Mouse (Mus musculus) hindbrain, embryonic 14.5 days (tissue): ENCODE measurements around the gene Yipf2. TPM values are rescaled to one million over a fixed set of nuclear protein-coding genes. Genes with fewer than 3 reads are reported as not detected.

Source experiments
- ATAC-seq: fragments of 200-750 bp; cut with Nextera tagmentation; 2 replicates; pipeline ENCODE4 v1.8.0; 2017; ENCODE audit warnings: moderate number of reproducible peaks, mild to moderate bottlenecking, moderate TSS enrichment, moderate library complexity; ENCODE audit not compliant: low FRiP score
- DNase-seq: peaks from one replicate; pipeline ENCODE4 v3.0.0-alpha.2; 2015; ENCODE audit warnings: low spot score
- H3K27ac ChIP-seq: fragments of 300-500 bp; sonication (generic); 2 replicates; pipeline ENCODE4 v1.5.1; 2014; ENCODE audit warnings: mild to moderate bottlenecking, moderate library complexity
- H3K27me3 ChIP-seq: fragments of 300-500 bp; sonication (generic); 2 replicates; pipeline ENCODE4 v1.6.1; 2014; ENCODE audit warnings: mild to moderate bottlenecking, low read length, mixed read lengths; ENCODE audit not compliant: control insufficient read depth, insufficient read depth
- H3K36me3 ChIP-seq: fragments of 300-500 bp; sonication (generic); replicated peaks from 2 replicates; pipeline ENCODE4 v1.6.1; 2014; ENCODE audit not compliant: control insufficient read depth, insufficient read depth
- H3K4me1 ChIP-seq: fragments of 300-500 bp; sonication (generic); replicated peaks from 2 replicates; pipeline ENCODE4 v1.6.1; 2014; ENCODE audit warnings: antibody characterized with exemption, low read length, mixed read lengths; ENCODE audit not compliant: control insufficient read depth, insufficient read depth
- H3K4me2 ChIP-seq: fragments of 300-500 bp; sonication (generic); replicated peaks from 2 replicates; pipeline ENCODE4 v1.6.1; 2014; ENCODE audit warnings: mild to moderate bottlenecking, moderate library complexity
- H3K4me3 ChIP-seq: fragments of 300-500 bp; sonication (generic); replicated peaks from 2 replicates; pipeline ENCODE4 v1.5.1; 2014; ENCODE audit warnings: mild to moderate bottlenecking, low read length
- H3K9ac ChIP-seq: fragments of 300-500 bp; sonication (generic); 2 replicates; pipeline ENCODE4 v1.6.1; 2014
- H3K9me3 ChIP-seq: fragments of 300-500 bp; sonication (generic); 2 replicates; pipeline ENCODE4 v1.6.1; 2016; ENCODE audit warnings: low read length; ENCODE audit not compliant: control insufficient read depth
- WGBS: fragments of 180-500 bp; shearing (Covaris S2); extraction: QIAGEN DNeasy Blood & Tissue Kit; methylation state at CpG from one replicate; pipeline ENCODE4 v1.1.7; 2014; 5-methylcytosine and 5-hydroxymethylcytosine counted together
- polyA plus RNA-seq: library from polyadenylated mRNA; unstranded; fragments of >200 nt; fragmentation: Nextera tagmentation; extraction: Ambion mirVana; gene quantifications from 2 replicates; pipeline ENCODE4 v1.2.1, GENCODE M21; 2014

Gene Yipf2
- polyA plus RNA-seq, 1 experiment from 2014 or later, result 17.2 TPM

DNA sequence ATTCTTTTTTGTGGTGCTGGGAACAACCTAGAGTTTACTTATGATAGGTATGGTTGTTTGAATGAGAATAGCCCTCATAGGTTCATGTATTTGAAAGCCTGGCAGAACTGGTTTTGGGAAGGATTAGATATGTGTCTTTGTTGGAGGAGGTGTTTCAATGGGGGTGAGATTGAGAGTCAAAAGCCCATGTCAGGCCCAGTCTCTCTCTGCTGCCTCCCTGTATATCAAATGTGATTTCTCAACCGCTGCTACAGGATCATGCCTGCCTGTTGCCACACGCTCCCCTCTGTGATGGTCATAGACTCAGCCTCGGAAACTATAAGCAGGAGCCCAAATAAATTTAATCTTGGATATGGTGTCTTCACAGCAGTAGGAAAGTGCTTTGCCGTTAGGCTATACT lies 27.6 kb upstream of the Yipf2 start:
- 87% methylated on average over 4 of the region's 4 CpGs for WGBS
- no peak overlapping the region for H3K4me3 ChIP-seq

DNA sequence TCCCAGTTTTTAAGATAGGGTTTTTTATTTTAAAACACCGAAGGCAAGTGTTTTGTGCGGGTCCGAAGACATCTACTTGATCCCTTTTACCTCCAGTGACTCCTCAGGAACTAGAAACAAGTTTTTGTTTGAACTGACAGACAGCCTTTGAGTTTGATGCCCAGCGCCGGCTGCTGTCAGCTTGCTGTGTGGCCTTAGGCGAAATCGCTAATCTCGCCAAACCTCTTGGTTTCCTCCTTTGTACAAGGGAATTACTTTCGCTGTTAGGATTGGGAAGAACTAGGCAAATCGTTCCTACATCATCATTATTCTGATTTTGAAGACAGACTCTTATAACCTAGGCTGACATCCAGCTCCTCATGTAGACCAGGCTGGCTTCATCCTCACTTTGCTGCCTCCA lies 24.4 kb upstream of the Yipf2 start:
- Histone ChIP-seq H3K36me3 (0 out of 2 replicates have a peak, but pooled peaks cover 5% of the 10 kb centered on the region), H3K9ac (peak overlapping the region; percentile 95), H3K4me2 (peak overlapping the region; percentile 69), H3K4me1 (peaks cover 14% of the 10 kb centered on the region), H3K27me3 (no peaks in the 10 kb centered on the region), H3K27ac (peak overlapping the region; percentile 99), H3K4me3 (peak overlapping the region; percentile 77), H3K9me3 (no peaks in the 10 kb centered on the region)
- peak; percentile 48 for DNase-seq
- ATAC-seq, result no peak
- WGBS, result 6% methylated on average over 10 of the region's 10 CpGs

More for the DNA sequence above, 27.6 kb upstream of the Yipf2 start:
- Histone ChIP-seq H3K9ac (no peak overlapping the region), H3K4me2 (no peak overlapping the region), H3K9me3 (no peaks in the 10 kb centered on the region), H3K27ac (no peak overlapping the region), H3K4me1 (peaks cover 10% of the 10 kb centered on the region), H3K27me3 (no peaks in the 10 kb centered on the region), H3K36me3 (0 out of 2 replicates have a peak, but pooled peaks cover 5% of the 10 kb centered on the region)
- ATAC-seq (no peak), DNase-seq (no peak)

DNA sequence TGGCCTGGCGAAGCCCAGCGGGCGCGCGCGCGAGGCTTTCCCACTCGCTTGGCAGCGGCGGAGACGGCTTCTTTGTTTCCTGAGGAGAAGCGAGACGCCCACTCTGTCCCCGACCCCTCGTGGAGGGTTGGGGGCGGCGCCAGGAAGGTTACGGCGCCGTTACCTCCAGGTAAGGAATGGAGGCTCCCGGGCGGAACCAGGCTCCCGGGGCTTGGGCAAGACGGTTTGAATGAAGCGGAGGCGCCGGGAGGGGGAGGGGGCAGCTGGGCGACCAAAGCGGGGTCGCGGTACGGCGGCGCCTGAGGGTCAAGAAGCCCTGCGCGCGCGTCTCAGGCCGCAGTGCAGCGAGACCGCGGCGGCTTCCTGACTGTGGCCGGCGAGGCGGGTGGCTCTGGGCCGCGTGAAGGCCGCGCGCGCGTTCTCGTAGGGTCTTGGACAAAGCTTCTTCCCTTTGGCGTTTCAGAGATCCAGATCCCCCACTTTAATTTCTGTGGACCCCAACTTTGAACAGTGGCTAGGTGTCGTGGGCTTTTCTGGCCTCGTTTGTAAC lies 23.7 kb upstream of the Yipf2 start:
- Histone ChIP-seq H3K27ac (peak overlapping the region; percentile 99), H3K36me3 (0 out of 2 replicates have a peak, but pooled peaks cover 5% of the 10 kb centered on the region), H3K9me3 (no peaks in the 10 kb centered on the region), H3K4me1 (peaks cover 14% of the 10 kb centered on the region), H3K27me3 (no peaks in the 10 kb centered on the region), H3K4me3 (peak overlapping the region; percentile 77), H3K9ac (peak overlapping the region; percentile 95), H3K4me2 (peak overlapping the region; percentile 69)
- WGBS, result 0% methylated on average over 57 of the region's 57 CpGs
- ATAC-seq (peak; percentile 85), DNase-seq (peak; percentile 81)

DNA sequence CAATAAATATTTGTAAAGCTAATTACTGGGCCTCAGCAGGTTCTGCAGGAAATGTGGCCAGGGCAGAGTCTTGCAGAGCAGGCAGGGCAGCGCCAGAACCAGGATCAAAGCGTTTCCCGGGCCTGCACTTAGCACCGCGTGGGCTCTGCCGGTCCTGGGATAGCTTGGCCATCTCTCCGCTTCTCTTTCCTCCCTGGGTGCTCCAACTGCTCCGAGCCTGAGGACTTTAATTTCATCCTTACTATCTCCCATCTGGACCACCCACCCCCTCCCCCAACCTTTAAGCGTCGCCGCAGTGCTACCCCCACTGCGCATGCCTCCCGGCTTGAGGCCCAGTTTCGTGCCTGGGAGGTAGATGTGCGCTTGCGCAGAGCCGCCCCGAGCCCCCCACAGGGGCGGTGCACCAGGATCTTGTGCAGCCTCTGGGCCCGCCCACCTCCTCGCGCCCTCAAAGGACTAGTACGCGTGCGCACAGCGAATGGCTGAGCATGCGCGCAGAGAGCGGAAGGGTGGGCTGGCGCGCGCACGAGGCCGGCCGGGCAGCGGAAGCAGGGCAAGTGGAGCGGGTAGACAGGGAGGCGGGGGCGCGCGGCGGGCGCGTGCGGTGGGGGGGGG lies 23.1 kb upstream of the Yipf2 start, which contains the start of gene Smarca4:
Smarca4 (plus strand) TSS at position 553 of the 615 bp plus-strand sequence.
- DNase-seq (peak; percentile 100), ATAC-seq (peak; percentile 92)
- H3K4me3 ChIP-seq, result peak within 1 kb of the TSS; percentile 77
- peak within 1 kb of the TSS; percentile 95 for H3K9ac ChIP-seq
- no peaks in the 10 kb centered on the region for H3K9me3 ChIP-seq
- H3K27me3 ChIP-seq, result no peaks in the 10 kb centered on the region
- peak within 1 kb of the TSS; percentile 69 for H3K4me2 ChIP-seq
- H3K27ac ChIP-seq, result peak within 1 kb of the TSS; percentile 99
- peaks cover 14% of the 10 kb centered on the region for H3K4me1 ChIP-seq
- H3K36me3 ChIP-seq, result 0 out of 2 replicates have a peak, but pooled peaks cover 5% of the 10 kb centered on the region
- WGBS, result under 1% methylated on average over 35 of the region's 45 CpGs

DNA sequence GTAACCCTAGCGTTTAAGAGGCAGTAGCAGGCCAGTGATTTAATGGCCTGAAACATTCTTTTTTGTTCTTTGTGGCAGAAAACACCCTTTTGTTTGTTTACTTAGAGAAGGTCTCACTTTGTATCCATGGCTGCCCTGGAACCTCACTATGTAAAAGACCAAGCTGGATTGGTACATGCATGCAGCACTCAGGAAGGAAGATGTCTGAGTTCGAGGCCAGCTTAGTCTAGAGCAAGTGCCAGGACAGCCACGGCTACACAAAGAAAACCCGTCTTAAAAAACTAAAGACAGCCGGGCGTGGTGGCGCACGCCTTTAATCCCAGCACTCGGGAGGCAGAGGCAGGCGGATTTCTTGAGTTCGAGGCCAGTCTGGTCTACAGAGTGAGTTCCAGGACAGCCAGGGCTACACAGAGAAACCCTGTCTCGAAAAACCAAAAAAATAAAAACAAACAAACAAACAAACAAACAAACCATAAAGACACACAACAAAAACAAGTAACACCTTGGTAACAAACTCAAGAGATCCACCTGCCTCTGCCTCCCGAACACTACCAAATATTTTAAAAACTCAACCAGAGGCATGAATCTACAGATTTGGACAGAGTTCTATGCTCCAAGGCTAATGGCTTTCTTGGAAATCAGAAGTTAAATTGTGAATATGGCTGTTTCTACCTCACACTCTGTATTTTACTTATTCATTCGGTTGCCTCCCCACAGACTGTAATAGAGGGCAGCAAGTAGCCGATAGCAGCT lies 22.4 kb upstream of the Yipf2 start:
- WGBS, result 83% methylated on average over 15 of the region's 15 CpGs
- ATAC-seq, result no peak
- Histone ChIP-seq H3K4me1 (peaks cover 14% of the 10 kb centered on the region), H3K27me3 (no peaks in the 10 kb centered on the region), H3K4me2 (peak overlapping the region; percentile 60), H3K9me3 (no peaks in the 10 kb centered on the region), H3K9ac (peak overlapping the region; percentile 70), H3K36me3 (0 out of 2 replicates have a peak, but pooled peaks cover 5% of the 10 kb centered on the region), H3K27ac (peak overlapping the region; percentile 99), H3K4me3 (peak overlapping the region; percentile 77)
- DNase-seq, result peak; percentile 28

DNA sequence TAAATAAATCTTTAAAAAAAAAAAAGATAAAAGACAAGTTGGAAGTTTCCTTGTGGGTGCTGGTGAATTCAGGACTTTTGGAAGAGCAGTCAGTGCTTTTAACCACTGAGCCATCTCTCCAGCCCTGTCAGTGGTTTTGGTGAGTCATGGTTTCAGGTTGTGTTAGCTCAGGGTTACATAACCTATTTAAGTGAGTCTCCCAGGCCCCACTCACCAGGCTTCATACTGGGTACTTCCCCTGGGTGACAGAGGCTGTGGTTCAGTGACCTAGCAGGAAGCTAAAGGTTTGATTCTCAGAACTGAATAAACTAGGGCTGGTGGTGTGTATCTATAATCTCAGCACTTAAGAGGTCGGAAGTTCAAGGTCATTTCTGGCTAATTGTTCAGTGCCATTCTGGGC lies 17.2 kb upstream of the Yipf2 start:
- 0 out of 2 replicates have a peak, but pooled peaks cover 2% of the 10 kb centered on the region for H3K4me1 ChIP-seq
- 94% methylated on average over 1 of the region's 1 CpGs for whole genome bisulfite sequencing
- H3K27ac ChIP-seq, result no peak overlapping the region
- no peak for DNase-seq
- no peak overlapping the region for H3K4me2 ChIP-seq
- no peaks in the 10 kb centered on the region for H3K9me3 ChIP-seq
- no peaks in the 10 kb centered on the region for H3K27me3 ChIP-seq
- no peaks in the 10 kb centered on the region for H3K36me3 ChIP-seq
- ATAC-seq, result no peak
- H3K9ac ChIP-seq, result no peak overlapping the region
- no peak overlapping the region for H3K4me3 ChIP-seq

DNA sequence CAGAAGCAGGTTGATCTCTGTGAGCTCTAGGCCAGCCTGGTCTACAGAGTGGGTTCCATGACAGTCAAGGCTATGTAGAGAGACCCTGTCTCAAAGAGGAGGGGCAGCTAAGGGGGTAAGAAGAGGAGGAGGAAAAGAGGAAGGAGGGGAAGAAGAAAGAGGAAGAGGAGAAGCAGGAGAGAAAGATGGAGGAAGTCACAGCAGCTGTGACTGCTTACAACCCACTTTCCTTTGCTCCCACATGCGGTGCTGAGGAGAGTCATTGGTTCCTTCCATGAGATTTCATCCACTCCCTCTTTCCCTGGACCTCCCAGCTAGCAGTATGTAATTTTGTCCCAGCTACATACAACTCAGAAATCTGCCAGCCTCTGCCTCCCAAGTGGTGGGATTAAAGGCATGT lies 14.0 kb upstream of the Yipf2 start:
- H3K27ac ChIP-seq, result no peak overlapping the region
- H3K27me3 ChIP-seq, result no peaks in the 10 kb centered on the region
- H3K9ac ChIP-seq, result no peak overlapping the region
- H3K4me3 ChIP-seq, result no peak overlapping the region
- no peaks in the 10 kb centered on the region for H3K9me3 ChIP-seq
- DNase-seq (no peak), ATAC-seq (no peak)
- WGBS, result 95% methylated on average over 1 of the region's 1 CpGs
- no peaks in the 10 kb centered on the region for H3K4me1 ChIP-seq
- no peaks in the 10 kb centered on the region for H3K36me3 ChIP-seq
- no peak overlapping the region for H3K4me2 ChIP-seq

DNA sequence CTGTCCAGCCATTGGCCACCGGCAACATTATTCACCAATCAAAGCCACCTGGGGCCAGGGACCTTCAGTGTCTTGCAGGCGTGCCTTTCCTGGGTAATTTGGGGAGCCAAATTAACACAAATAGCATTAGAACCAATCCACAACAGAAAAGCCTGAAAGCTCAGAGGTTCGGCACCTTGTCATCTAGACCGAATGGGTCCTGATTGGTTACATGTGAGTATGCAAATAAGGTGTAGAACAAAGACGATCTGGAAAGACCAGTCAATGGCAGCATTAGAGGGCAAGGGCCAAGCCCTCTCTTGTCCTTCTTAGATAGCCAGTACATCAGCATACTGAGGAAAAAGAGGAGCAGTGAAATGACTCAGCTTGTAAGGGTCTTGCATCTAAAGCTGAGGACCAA lies 13.2 kb upstream of the Yipf2 start:
- ATAC-seq (no peak), DNase-seq (no peak)
- Histone ChIP-seq H3K27ac (no peak overlapping the region), H3K9ac (no peak overlapping the region), H3K4me2 (no peak overlapping the region), H3K9me3 (no peaks in the 10 kb centered on the region), H3K4me3 (no peak overlapping the region), H3K27me3 (no peaks in the 10 kb centered on the region), H3K4me1 (no peaks in the 10 kb centered on the region), H3K36me3 (no peaks in the 10 kb centered on the region)
- WGBS, result 77% methylated on average over 5 of the region's 5 CpGs

DNA sequence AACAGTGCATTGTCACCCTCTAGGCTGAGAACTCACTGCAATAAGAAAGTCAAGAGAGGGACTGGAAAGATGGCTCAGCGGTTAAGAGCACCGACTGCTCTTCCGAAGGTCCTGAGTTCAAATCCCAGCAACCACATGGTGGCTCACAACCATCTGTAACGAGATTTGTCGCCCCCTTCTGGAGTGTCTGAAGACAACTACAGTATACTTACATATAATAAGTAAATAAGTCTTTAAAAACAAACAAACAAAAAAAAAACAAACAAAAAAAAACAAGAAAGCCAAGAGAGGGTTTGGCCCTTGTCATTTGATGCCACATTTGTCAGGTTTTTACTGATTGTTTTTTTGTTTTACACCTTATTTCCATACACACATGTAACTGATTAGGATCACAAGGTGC lies 11.5 kb upstream of the Yipf2 start:
- no peak overlapping the region for H3K4me3 ChIP-seq
- DNase-seq (no peak), ATAC-seq (no peak)
- WGBS, result 72% methylated on average over 5 of the region's 5 CpGs
- no peaks in the 10 kb centered on the region for H3K4me1 ChIP-seq
- no peak overlapping the region for H3K27ac ChIP-seq
- no peak overlapping the region for H3K4me2 ChIP-seq
- no peaks in the 10 kb centered on the region for H3K27me3 ChIP-seq
- H3K9me3 ChIP-seq, result no peaks in the 10 kb centered on the region
- no peaks in the 10 kb centered on the region for H3K36me3 ChIP-seq
- no peak overlapping the region for H3K9ac ChIP-seq
